8 mouse cellular contexts compared by ENCODE assay signal in the genomic region with DNA sequence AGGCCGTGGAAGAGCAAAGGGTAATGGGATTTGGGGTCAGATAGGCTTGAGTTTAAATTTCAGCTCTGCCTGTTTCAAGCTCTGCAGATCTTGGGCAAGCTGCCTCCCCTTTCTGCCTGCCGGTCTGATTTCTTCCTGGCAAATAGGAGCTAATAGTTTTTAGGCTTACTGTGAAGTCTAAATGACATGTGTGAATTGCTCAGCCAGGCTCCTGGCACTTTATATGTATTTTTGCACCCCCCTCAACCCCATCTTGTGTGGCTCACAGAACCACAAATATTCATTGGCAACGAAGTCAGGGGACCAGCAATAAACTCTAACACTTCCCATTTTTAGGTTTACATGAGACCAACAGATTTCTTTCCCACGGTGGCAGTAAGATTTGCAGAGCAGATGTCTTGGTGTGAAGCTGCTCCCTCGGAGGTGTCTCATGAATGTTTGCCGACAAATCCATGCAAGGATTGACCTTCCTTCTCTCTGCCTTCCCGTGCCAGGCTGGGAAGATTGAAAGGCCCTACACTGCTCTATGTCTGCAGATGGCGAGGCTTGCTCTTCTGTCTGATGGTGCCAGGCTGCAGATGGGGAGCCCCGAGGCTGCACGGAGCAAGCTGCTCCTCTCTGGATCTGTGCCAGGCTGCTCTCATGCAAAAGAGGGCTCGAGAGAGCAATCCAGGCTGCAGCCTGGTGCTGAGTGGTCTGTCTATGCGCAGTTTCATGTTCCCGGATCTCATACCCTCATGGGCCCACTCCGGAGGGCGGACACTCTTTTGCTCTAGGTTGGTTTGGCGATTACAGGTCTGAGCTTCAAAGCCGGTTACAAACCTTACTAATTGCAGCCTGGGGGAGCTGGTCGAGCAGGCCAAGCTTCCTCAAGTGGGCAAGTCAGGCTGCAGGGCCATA. TPM values are rescaled to one million over a fixed set of nuclear protein-coding genes. Genes with fewer than 3 reads are reported as not detected.
A peak's percentile ranks its signal among the peaks of the same experiment; 100 is the strongest.
DNase-seq lines count a peak whose midpoint lies in the region; ATAC-seq and TF ChIP-seq lines count a peak whose summit lies in the region.

No protein-coding gene starts in this region.

- TF ChIP-seq POLR2A in limb, embryonic 14.5 days (IDR thresholded peaks at IDR 0.05; ENCODE audit: borderline replicate concordance, extremely low read depth, insufficient read depth, insufficient read length), result no peak

- H3K4me3 ChIP-seq in heart, embryonic 12.5 days, result peak overlapping the region; percentile 49
- peak overlapping the region; percentile 49 for H3K4me3 ChIP-seq in kidney, embryonic 16.5 days (ENCODE audit: low read length)
- peak overlapping the region; percentile 34 for H3K4me3 ChIP-seq in limb, embryonic 14.5 days (replicated peaks; ENCODE audit: low read length)
- H3K4me3 ChIP-seq in neural tube, embryonic 13.5 days, result peak overlapping the region; percentile 48

- H3K36me3 ChIP-seq in heart, embryonic 12.5 days, result no peaks in the 10 kb centered on the region
- H3K36me3 ChIP-seq in kidney, embryonic 16.5 days (ENCODE audit: insufficient read depth, low read length), result no peaks in the 10 kb centered on the region
- no peaks in the 10 kb centered on the region for H3K36me3 ChIP-seq in limb, embryonic 14.5 days (ENCODE audit: control insufficient read depth, insufficient read depth, low read length)
- no peaks in the 10 kb centered on the region for H3K36me3 ChIP-seq in neural tube, embryonic 13.5 days

- no peak for DNase-seq in heart, postnatal 36 days
- DNase-seq in limb, embryonic 14.5 days (ENCODE audit: low spot score), result peak; percentile 16
- no peak for DNase-seq in urinary bladder, adult 18-20 months (ENCODE audit: low spot score in 2 of 2)

- no peak for ATAC-seq in heart, embryonic 12.5 days (ENCODE audit: insufficient number of reproducible peaks, low FRiP score)
- ATAC-seq in cerebellum, adult (ENCODE audit: insufficient number of reproducible peaks, low FRiP score, low TSS enrichment), result peak; percentile 83
- ATAC-seq in frontal cortex, adult (ENCODE audit: low TSS enrichment), result peak; percentile 86
- ATAC-seq in kidney, embryonic 16.5 days (ENCODE audit: low FRiP score, low TSS enrichment), result peak; percentile 21; the same call in 1 of the 2 replicates
- ATAC-seq in limb, embryonic 14.5 days (ENCODE audit: low FRiP score, low read depth), result no peak
- ATAC-seq in neural tube, embryonic 13.5 days (ENCODE audit: low read depth), result peak; percentile 95

- H3K27ac ChIP-seq in heart, embryonic 12.5 days (ENCODE audit: poor library complexity, severe bottlenecking), result no peak overlapping the region
- peak overlapping the region; percentile 90 for H3K27ac ChIP-seq in kidney, embryonic 16.5 days (ENCODE audit: low read length)
- H3K27ac ChIP-seq in limb, embryonic 14.5 days (replicated peaks; ENCODE audit: low read depth, low read length), result no peak overlapping the region
- H3K27ac ChIP-seq in neural tube, embryonic 13.5 days (replicated peaks), result peak overlapping the region; percentile 92

- H3K27me3 ChIP-seq in heart, embryonic 12.5 days (replicated peaks), result peaks cover 77% of the 10 kb centered on the region
- peaks cover 11% of the 10 kb centered on the region; the same call in 1 of the 2 replicates for H3K27me3 ChIP-seq in kidney, embryonic 16.5 days (ENCODE audit: insufficient read depth, low read length)
- H3K27me3 ChIP-seq in limb, embryonic 14.5 days (ENCODE audit: control insufficient read depth, insufficient read depth, low read length), result peaks cover 19% of the 10 kb centered on the region
- peaks cover 23% of the 10 kb centered on the region for H3K27me3 ChIP-seq in neural tube, embryonic 13.5 days

- no peaks in the 10 kb centered on the region for H3K9me3 ChIP-seq in heart, embryonic 12.5 days (replicated peaks)
- H3K9me3 ChIP-seq in kidney, embryonic 16.5 days (ENCODE audit: low read length), result no peaks in the 10 kb centered on the region
- no peaks in the 10 kb centered on the region for H3K9me3 ChIP-seq in limb, embryonic 14.5 days (ENCODE audit: control insufficient read depth, low read length)
- no peaks in the 10 kb centered on the region for H3K9me3 ChIP-seq in neural tube, embryonic 13.5 days

- intact Hi-C loops in heart, postnatal 36 days (cut with DNase I), result no loop called here

- peak overlapping the region; percentile 86 for H3K4me2 ChIP-seq in heart, embryonic 12.5 days
- H3K4me2 ChIP-seq in kidney, embryonic 16.5 days (replicated peaks; ENCODE audit: low read depth, low read length), result peak overlapping the region; percentile 80
- peak overlapping the region; percentile 67 for H3K4me2 ChIP-seq in limb, embryonic 14.5 days (replicated peaks; ENCODE audit: low read depth, low read length, severe bottlenecking)
- peak overlapping the region; percentile 95 for H3K4me2 ChIP-seq in neural tube, embryonic 13.5 days

- H3K9ac ChIP-seq in heart, embryonic 12.5 days, result peak overlapping the region; percentile 71
- H3K9ac ChIP-seq in kidney, embryonic 16.5 days (replicated peaks; ENCODE audit: low read length), result peak overlapping the region; percentile 63
- no peak overlapping the region for H3K9ac ChIP-seq in limb, embryonic 14.5 days (ENCODE audit: low read depth, low read length, severe bottlenecking)
- H3K9ac ChIP-seq in neural tube, embryonic 13.5 days, result peak overlapping the region; percentile 72

- WGBS in heart, embryonic 12.5 days, result 29% methylated on average over 18 of the region's 18 CpGs
- 16% methylated on average over 18 of the region's 18 CpGs for WGBS in kidney, embryonic 16.5 days
- WGBS in limb, embryonic 14.5 days, result 12% methylated on average over 18 of the region's 18 CpGs
- WGBS in neural tube, embryonic 13.5 days, result 10% methylated on average over 18 of the region's 18 CpGs

- H3K4me1 ChIP-seq in heart, embryonic 12.5 days (replicated peaks), result peaks cover 17% of the 10 kb centered on the region
- H3K4me1 ChIP-seq in kidney, embryonic 16.5 days (ENCODE audit: insufficient read depth, low read length), result peaks cover 31% of the 10 kb centered on the region
- peaks cover 17% of the 10 kb centered on the region for H3K4me1 ChIP-seq in limb, embryonic 14.5 days (ENCODE audit: control insufficient read depth, insufficient read depth, low read length)
- peaks cover 49% of the 10 kb centered on the region for H3K4me1 ChIP-seq in neural tube, embryonic 13.5 days (replicated peaks)

RNA-seq across cellular contexts. Expression of a gene that starts 23.0 kb away (rescaled TPM):
- 60.5 and 73.7 TPM in 2 replicates for polyA plus RNA-seq in heart, embryonic 12.5 days (2016; fragmentation: Nextera tagmentation; extraction: Ambion mirVana)
- 10 to 100 TPM; 26.8 to 37.1 TPM for total RNA-seq in heart, postnatal 36 days (2021)
- 57.7 and 62.0 TPM in 2 replicates for polyA plus RNA-seq in kidney, embryonic 16.5 days (2015; fragmentation: Nextera tagmentation; extraction: Ambion mirVana)
- 67.6 and 68.2 TPM in 2 replicates for polyA plus RNA-seq in limb, embryonic 14.5 days (2012; rRNA removed)
- 37.6 and 40.2 TPM in 2 replicates for polyA plus RNA-seq in limb, embryonic 14.5 days (2014; fragmentation: Nextera tagmentation; extraction: Ambion mirVana)
- 71.4 and 79.0 TPM in 2 replicates for polyA plus RNA-seq in neural tube, embryonic 13.5 days (2015; fragmentation: Nextera tagmentation; extraction: Ambion mirVana)

RNA-seq across cellular contexts. Expression of a gene that starts 57.4 kb away (rescaled TPM):
- polyA plus RNA-seq in heart, embryonic 12.5 days (2016; fragmentation: Nextera tagmentation; extraction: Ambion mirVana), result 0.31 and 0.43 TPM in 2 replicates
- total RNA-seq in heart, postnatal 36 days (2021), result under 1 TPM in 1 of 2 experiments, not detected in 1; 0.22 TPM
- polyA plus RNA-seq in kidney, embryonic 16.5 days (2015; fragmentation: Nextera tagmentation; extraction: Ambion mirVana), result 0.49 and 0.67 TPM in 2 replicates
- 0.35 and 0.51 TPM in 2 replicates for polyA plus RNA-seq in limb, embryonic 14.5 days (2012; rRNA removed)
- polyA plus RNA-seq in limb, embryonic 14.5 days (2014; fragmentation: Nextera tagmentation; extraction: Ambion mirVana), result 0.14 and 0.54 TPM in 2 replicates
- 0.70 and 0.87 TPM in 2 replicates for polyA plus RNA-seq in neural tube, embryonic 13.5 days (2015; fragmentation: Nextera tagmentation; extraction: Ambion mirVana)

RNA-seq across cellular contexts. Expression of a gene that starts 57.7 kb away (rescaled TPM):
- 53.6 and 59.9 TPM in 2 replicates for polyA plus RNA-seq in heart, embryonic 12.5 days (2016; fragmentation: Nextera tagmentation; extraction: Ambion mirVana)
- total RNA-seq in heart, postnatal 36 days (2021), result 10 to 100 TPM; 17.1 to 20.2 TPM
- 97.0 and 102 TPM in 2 replicates for polyA plus RNA-seq in kidney, embryonic 16.5 days (2015; fragmentation: Nextera tagmentation; extraction: Ambion mirVana)
- polyA plus RNA-seq in limb, embryonic 14.5 days (2012; rRNA removed), result 39.8 and 51.4 TPM in 2 replicates
- polyA plus RNA-seq in limb, embryonic 14.5 days (2014; fragmentation: Nextera tagmentation; extraction: Ambion mirVana), result 77.9 and 80.2 TPM in 2 replicates
- polyA plus RNA-seq in neural tube, embryonic 13.5 days (2015; fragmentation: Nextera tagmentation; extraction: Ambion mirVana), result 61.8 and 63.1 TPM in 2 replicates

Comparison
In these comparisons a context has a peak if more than half of its experiments do, and no peak if none do; other contexts are left out.
1. ATAC-seq: peak in cerebellum, adult (single experiment), frontal cortex, adult (single experiment), kidney, embryonic 16.5 days (single experiment) and neural tube, embryonic 13.5 days (single experiment); none in heart, embryonic 12.5 days (single experiment) and limb, embryonic 14.5 days (single experiment).
2. H3K27ac ChIP-seq: peak in kidney, embryonic 16.5 days (single experiment) and neural tube, embryonic 13.5 days (single experiment); none in heart, embryonic 12.5 days (single experiment) and limb, embryonic 14.5 days (single experiment).
3. Peak in every context shown above with its lines, with median percentiles within 50 percentile points of each other: H3K4me2 ChIP-seq and H3K4me3 ChIP-seq.